Mouse (Mus musculus) ES-Bruce4 (cell line): ENCODE data around the gene Thap8. TPM values are rescaled to one million over a fixed set of nuclear protein-coding genes. Genes with fewer than 3 reads are reported as not detected.

Experiments
- H3K27ac ChIP-seq: 2 replicates; pipeline ENCODE4 v1.5.1; 2012; ENCODE audit warnings: low read length, inconsistent platforms; ENCODE audit not compliant: insufficient read depth
- H3K27me3 ChIP-seq: 2 replicates; pipeline ENCODE4 v1.6.1; 2012; ENCODE audit warnings: mild to moderate bottlenecking, low read length, inconsistent platforms; ENCODE audit not compliant: control insufficient read depth, poor library complexity, insufficient read depth, severe bottlenecking
- H3K36me3 ChIP-seq: 2 replicates; pipeline ENCODE4 v1.6.1; 2012; ENCODE audit warnings: inconsistent platforms, mild to moderate bottlenecking, low read length, moderate library complexity; ENCODE audit not compliant: control insufficient read depth, poor library complexity, insufficient read depth, severe bottlenecking
- H3K4me1 ChIP-seq: one replicate; pipeline ENCODE4 v1.8.1; 2011; ENCODE audit warnings: low read length; ENCODE audit not compliant: control insufficient read depth, insufficient read depth
- H3K4me3 ChIP-seq: 2 replicates; pipeline ENCODE4 v1.5.1; 2011; ENCODE audit warnings: low read depth, mild to moderate bottlenecking, low read length
- H3K9ac ChIP-seq: 2 replicates; pipeline ENCODE4 v1.6.1; 2012; ENCODE audit warnings: low read depth, mild to moderate bottlenecking, inconsistent platforms; ENCODE audit not compliant: poor library complexity, severe bottlenecking
- H3K9me3 ChIP-seq: replicated peaks from 2 replicates; pipeline ENCODE4 v1.6.1; 2012; ENCODE audit warnings: mild to moderate bottlenecking, low read length, inconsistent platforms; ENCODE audit not compliant: control insufficient read depth, poor library complexity, insufficient read depth, severe bottlenecking
- CTCF ChIP-seq: IDR thresholded peaks from one replicate; pipeline ENCODE4 v1.8.1; 2011; ENCODE audit warnings: low read depth, low read length
- EP300 ChIP-seq: IDR thresholded peaks from 2 replicates; pipeline ENCODE4 v1.6.1; 2011; ENCODE audit warnings: low read depth, low read length; ENCODE audit not compliant: insufficient read depth
- POLR2A ChIP-seq: IDR thresholded peaks from one replicate; pipeline ENCODE4 v1.8.1; 2011; ENCODE audit warnings: low read length; ENCODE audit not compliant: insufficient read depth
- polyA plus RNA-seq: library from polyadenylated mRNA; stranded (reverse); fragments of >200 nt; gene quantifications from 2 replicates; pipeline ENCODE4 v1.2.4, GENCODE M21; 2011; ENCODE audit warnings: low read depth; ENCODE audit not compliant: missing spikeins, insufficient read depth, insufficient read length

The Thap8 gene
- polyA plus RNA-seq, 1 experiment: 0.60 TPM

DNA sequence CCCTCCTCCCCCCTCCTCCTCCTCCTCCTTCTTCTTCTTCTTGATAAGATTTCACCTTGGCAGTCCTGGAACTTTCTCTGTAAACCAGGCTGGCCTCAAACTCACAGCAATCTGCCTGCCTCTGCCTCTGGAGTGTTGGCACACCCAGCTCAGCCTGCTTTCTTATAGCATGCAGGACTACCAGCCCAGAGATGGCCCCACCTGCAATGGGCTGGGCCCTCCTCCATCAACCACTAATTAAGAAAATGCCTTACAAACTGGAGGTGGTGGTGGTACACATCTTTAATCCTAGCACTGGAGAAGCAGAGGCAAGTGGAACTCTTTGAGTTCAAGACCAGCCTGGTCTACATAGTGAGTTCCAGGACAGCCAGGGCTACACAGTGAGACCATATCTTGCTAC is 46.5 kb downstream of the Thap8 start:
- H3K4me3 ChIP-seq: no peak overlapping the region
- TF ChIP-seq CTCF (no peak), EP300 (no peak), POLR2A (no peak)
- H3K4me1 ChIP-seq: no peaks in the 10 kb centered on the region
- H3K36me3 ChIP-seq: no peaks in the 10 kb centered on the region
- H3K27me3 ChIP-seq: no peaks in the 10 kb centered on the region
- no peaks in the 10 kb centered on the region for H3K9me3 ChIP-seq
- H3K9ac ChIP-seq: no peak overlapping the region
- no peak overlapping the region for H3K27ac ChIP-seq

- Histone ChIP-seq H3K4me3 (0 out of 2 replicates have a peak overlapping the region, but pooled peaks have one; percentile 10), H3K27me3 (no peaks in the 10 kb centered on the region), H3K36me3 (no peaks in the 10 kb centered on the region), H3K9ac (no peak overlapping the region), H3K4me1 (no peaks in the 10 kb centered on the region), H3K9me3 (no peaks in the 10 kb centered on the region), H3K27ac (no peak overlapping the region)
- TF ChIP-seq POLR2A (no peak), CTCF (no peak), EP300 (no peak)
Measured at GRCm38 (mm10) chr7:30327140-30327539, 47.2 kb downstream of the Thap8 start.

GRCm38 (mm10) chr7:30328379-30328778 is 48.5 kb downstream of the Thap8 start:
- Histone ChIP-seq H3K27me3 (no peaks in the 10 kb centered on the region), H3K27ac (no peak overlapping the region), H3K9me3 (no peaks in the 10 kb centered on the region), H3K4me1 (no peaks in the 10 kb centered on the region), H3K9ac (no peak overlapping the region), H3K4me3 (no peak overlapping the region), H3K36me3 (no peaks in the 10 kb centered on the region)
- TF ChIP-seq CTCF (no peak), EP300 (no peak), POLR2A (no peak)

DNA sequence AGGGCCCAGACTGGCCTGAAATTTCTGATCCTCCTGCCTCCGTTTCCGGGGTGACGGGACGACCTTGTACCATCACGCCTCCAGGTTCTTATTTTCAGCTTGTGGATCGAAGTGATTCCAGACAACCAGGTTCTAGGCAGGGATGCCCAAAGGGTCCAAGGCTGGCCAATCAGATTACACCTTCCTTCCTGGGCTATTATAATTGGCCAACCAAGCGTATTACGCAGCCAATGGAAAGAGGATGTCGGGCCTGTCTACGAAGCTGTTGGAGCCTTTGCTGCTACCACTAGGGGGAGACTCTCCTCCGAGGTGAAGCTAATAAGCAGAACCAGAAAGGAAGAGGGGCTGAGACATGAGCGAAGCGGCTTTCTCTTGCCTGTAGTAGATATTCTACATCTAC is 52.0 kb downstream of the Thap8 start:
- H3K4me3 ChIP-seq: peak overlapping the region; percentile 30; the same call in 1 of the 2 replicates
- peak; percentile 23 for TF ChIP-seq POLR2A
- peak; percentile 90 for TF ChIP-seq CTCF
- no peak for TF ChIP-seq EP300
- no peaks in the 10 kb centered on the region for H3K9me3 ChIP-seq
- no peaks in the 10 kb centered on the region for H3K27me3 ChIP-seq
- H3K36me3 ChIP-seq: no peaks in the 10 kb centered on the region
- 0 out of 2 replicates have a peak overlapping the region, but pooled peaks have one; percentile 41 for H3K9ac ChIP-seq
- H3K27ac ChIP-seq: no peak overlapping the region
- no peaks in the 10 kb centered on the region for H3K4me1 ChIP-seq

DNA sequence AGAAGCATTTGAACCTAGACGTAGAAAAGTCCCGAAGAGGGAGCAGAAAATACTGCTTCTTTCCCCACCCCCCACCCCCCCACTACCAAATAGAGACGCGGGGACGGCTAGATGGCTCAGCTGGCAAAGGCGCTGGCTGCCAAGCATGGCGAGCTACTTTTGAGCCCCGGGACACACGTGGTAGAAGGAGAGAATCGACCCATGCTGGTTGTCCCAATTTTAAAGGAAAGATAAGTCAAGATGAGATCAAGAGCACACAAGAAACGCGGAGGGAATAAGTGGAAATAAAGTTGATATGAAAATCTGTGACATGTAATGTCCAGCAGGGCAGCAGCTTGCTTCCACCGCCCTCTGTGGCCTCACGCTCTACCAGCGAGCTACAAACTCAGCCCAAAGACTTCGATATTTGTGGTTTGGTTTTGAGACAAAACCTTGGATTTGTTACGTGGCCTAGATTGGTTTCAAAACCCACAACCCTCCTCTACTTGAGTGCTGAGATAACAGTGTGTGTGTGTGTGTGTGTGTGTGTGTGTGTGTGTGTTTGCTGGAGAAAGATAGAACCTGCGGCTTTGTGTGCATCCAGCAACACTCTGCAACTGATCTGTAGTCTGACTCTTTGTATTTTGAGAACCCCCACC is 52.8 kb downstream of the Thap8 start:
- no peak for TF ChIP-seq CTCF
- no peak for TF ChIP-seq EP300
- no peaks in the 10 kb centered on the region for H3K9me3 ChIP-seq
- no peaks in the 10 kb centered on the region for H3K27me3 ChIP-seq
- no peak overlapping the region for H3K4me3 ChIP-seq
- H3K4me1 ChIP-seq: no peaks in the 10 kb centered on the region
- no peaks in the 10 kb centered on the region for H3K36me3 ChIP-seq
- H3K27ac ChIP-seq: no peak overlapping the region
- peak overlapping the region; percentile 41; the same call in 1 of the 2 replicates for H3K9ac ChIP-seq

- no peaks in the 10 kb centered on the region for H3K9me3 ChIP-seq
- no peak overlapping the region for H3K9ac ChIP-seq
- no peaks in the 10 kb centered on the region for H3K4me1 ChIP-seq
- TF ChIP-seq CTCF (no peak), POLR2A (no peak), EP300 (no peak)
- no peak overlapping the region for H3K27ac ChIP-seq
- no peaks in the 10 kb centered on the region for H3K36me3 ChIP-seq
- no peak overlapping the region for H3K4me3 ChIP-seq
- no peaks in the 10 kb centered on the region for H3K27me3 ChIP-seq
Measured at GRCm38 (mm10) chr7:30333436-30333835, 53.5 kb downstream of the Thap8 start.
